Mouse (Mus musculus) ES-Bruce4 (cell line): ENCODE measurements around the gene Gramd4. TPM values are rescaled to one million over a fixed set of nuclear protein-coding genes. Genes with fewer than 3 reads are reported as not detected.

Source experiments
- H3K27ac ChIP-seq: 2 replicates; pipeline ENCODE4 v1.5.1; 2012; ENCODE audit warnings: low read length, inconsistent platforms; ENCODE audit not compliant: insufficient read depth
- H3K27me3 ChIP-seq: 2 replicates; pipeline ENCODE4 v1.6.1; 2012; ENCODE audit warnings: mild to moderate bottlenecking, low read length, inconsistent platforms; ENCODE audit not compliant: control insufficient read depth, poor library complexity, insufficient read depth, severe bottlenecking
- H3K36me3 ChIP-seq: 2 replicates; pipeline ENCODE4 v1.6.1; 2012; ENCODE audit warnings: inconsistent platforms, mild to moderate bottlenecking, low read length, moderate library complexity; ENCODE audit not compliant: control insufficient read depth, poor library complexity, insufficient read depth, severe bottlenecking
- H3K4me1 ChIP-seq: one replicate; pipeline ENCODE4 v1.8.1; 2011; ENCODE audit warnings: low read length; ENCODE audit not compliant: control insufficient read depth, insufficient read depth
- H3K4me3 ChIP-seq: 2 replicates; pipeline ENCODE4 v1.5.1; 2011; ENCODE audit warnings: low read depth, mild to moderate bottlenecking, low read length
- H3K9ac ChIP-seq: 2 replicates; pipeline ENCODE4 v1.6.1; 2012; ENCODE audit warnings: low read depth, mild to moderate bottlenecking, inconsistent platforms; ENCODE audit not compliant: poor library complexity, severe bottlenecking
- H3K9me3 ChIP-seq: replicated peaks from 2 replicates; pipeline ENCODE4 v1.6.1; 2012; ENCODE audit warnings: mild to moderate bottlenecking, low read length, inconsistent platforms; ENCODE audit not compliant: control insufficient read depth, poor library complexity, insufficient read depth, severe bottlenecking
- CTCF ChIP-seq: IDR thresholded peaks from one replicate; pipeline ENCODE4 v1.8.1; 2011; ENCODE audit warnings: low read depth, low read length
- EP300 ChIP-seq: IDR thresholded peaks from 2 replicates; pipeline ENCODE4 v1.6.1; 2011; ENCODE audit warnings: low read depth, low read length; ENCODE audit not compliant: insufficient read depth
- POLR2A ChIP-seq: IDR thresholded peaks from one replicate; pipeline ENCODE4 v1.8.1; 2011; ENCODE audit warnings: low read length; ENCODE audit not compliant: insufficient read depth
- polyA plus RNA-seq: library from polyadenylated mRNA; stranded (reverse); fragments of >200 nt; gene quantifications from 2 replicates; pipeline ENCODE4 v1.2.4, GENCODE M21; 2011; ENCODE audit warnings: low read depth; ENCODE audit not compliant: missing spikeins, insufficient read depth, insufficient read length

The Gramd4 gene
- 22.6 TPM in 2 replicates for polyA plus RNA-seq

DNA sequence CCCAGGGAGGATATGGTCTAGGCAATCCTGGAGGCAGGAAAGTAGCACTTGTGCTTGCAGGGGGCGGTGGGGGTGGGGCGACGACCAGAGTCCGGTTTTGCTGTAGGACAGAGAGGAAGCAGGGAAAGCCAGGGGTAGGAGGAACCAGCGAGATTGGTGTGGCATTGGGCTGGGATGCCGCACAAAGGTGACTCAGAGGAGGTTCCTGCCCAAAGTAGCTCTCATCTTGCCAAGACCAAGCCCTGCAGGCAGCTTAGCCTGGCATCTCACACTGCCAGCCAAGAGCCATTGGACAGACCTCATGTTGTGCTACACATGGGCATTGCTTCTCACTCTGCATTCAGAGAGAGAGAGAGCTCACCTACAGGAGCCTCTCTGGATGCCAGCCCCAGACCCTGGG, at the start of gene Gramd4:
TSS of gene Gramd4 (plus strand) at position 283 of the 400 bp plus-strand sequence.
- Histone ChIP-seq H3K4me3 (peak within 1 kb of the TSS; percentile 84), H3K36me3 (no peaks in the 10 kb centered on the region), H3K9me3 (no peaks in the 10 kb centered on the region), H3K4me1 (peaks cover 3% of the 10 kb centered on the region), H3K27me3 (no peaks in the 10 kb centered on the region), H3K9ac (peak within 1 kb of the TSS; percentile 92), H3K27ac (no peak within 1 kb of the TSS)
- TF ChIP-seq POLR2A (no peak), EP300 (no peak), CTCF (no peak)

DNA sequence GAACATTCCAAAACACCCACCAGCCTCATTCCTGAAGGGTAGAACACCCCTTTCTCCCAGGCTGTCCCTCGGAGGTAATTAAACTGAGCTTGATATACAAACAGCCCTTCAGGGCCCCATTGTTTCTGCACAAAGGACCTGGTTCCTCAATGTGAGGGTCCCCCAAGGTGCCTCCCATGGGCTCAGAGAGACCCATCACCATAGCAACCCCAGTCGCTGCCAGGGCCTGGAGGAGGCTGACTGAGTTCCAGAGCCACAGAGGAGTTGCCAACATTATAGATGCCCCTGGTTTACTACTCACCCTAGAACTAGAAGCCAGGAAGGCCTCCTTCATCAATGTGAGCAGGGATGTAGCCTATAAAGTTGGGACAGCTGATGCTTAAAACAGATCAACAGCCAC, 44.4 kb upstream of the Gramd4 start:
- Histone ChIP-seq H3K27ac (no peak overlapping the region), H3K4me1 (peaks cover 7% of the 10 kb centered on the region), H3K4me3 (no peak overlapping the region), H3K36me3 (no peaks in the 10 kb centered on the region), H3K27me3 (no peaks in the 10 kb centered on the region), H3K9me3 (no peaks in the 10 kb centered on the region), H3K9ac (no peak overlapping the region)
- TF ChIP-seq EP300 (no peak), POLR2A (no peak), CTCF (no peak)

DNA sequence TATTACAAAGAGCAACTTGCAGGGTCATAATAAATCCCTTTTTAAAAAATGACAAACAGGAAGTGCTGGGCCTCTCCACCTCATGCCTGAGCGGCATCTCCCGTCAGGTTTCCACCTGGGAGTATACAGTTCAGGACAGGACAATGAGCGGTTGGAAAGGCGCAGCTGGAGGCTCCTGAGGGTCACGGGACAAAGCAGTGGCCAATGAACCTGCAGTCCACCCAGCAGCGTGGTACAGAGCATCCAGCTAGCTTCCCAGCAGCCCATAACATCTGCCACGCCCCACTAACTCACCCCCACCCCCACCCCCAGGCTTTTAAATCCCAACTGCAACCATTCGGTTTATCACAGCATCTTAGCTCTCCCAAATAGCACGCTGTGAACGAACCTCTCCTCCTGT, 43.8 kb upstream of the Gramd4 start:
- TF ChIP-seq CTCF (no peak), POLR2A (no peak), EP300 (0 out of 2 replicates have a peak, but pooled peaks have one; percentile 41)
- Histone ChIP-seq H3K27ac (no peak overlapping the region), H3K4me1 (peaks cover 7% of the 10 kb centered on the region), H3K27me3 (no peaks in the 10 kb centered on the region), H3K9me3 (no peaks in the 10 kb centered on the region), H3K4me3 (no peak overlapping the region), H3K36me3 (no peaks in the 10 kb centered on the region), H3K9ac (no peak overlapping the region)

DNA sequence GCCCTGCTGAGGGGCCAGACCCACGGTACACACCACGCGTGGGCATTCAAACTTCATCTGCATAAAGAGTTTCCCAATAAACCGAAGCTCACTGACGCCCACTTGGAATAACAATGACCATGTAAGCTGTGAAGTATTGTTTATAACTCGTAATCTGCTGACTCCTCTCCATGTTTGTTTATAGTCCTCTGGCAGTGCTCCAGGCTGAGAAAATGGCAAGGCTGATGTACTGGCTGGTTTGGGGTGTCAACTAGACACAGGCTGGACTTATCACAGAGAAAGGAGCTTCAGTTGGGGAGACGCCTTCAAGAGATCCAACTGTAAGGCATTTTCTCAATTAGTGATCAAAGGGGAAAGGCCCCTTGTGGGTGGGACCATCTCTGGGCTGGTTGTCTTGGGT, 42.5 kb upstream of the Gramd4 start:
- H3K4me3 ChIP-seq = no peak overlapping the region
- H3K9ac ChIP-seq = no peak overlapping the region
- H3K27me3 ChIP-seq = no peaks in the 10 kb centered on the region
- H3K9me3 ChIP-seq = no peaks in the 10 kb centered on the region
- TF ChIP-seq POLR2A = no peak
- no peak for TF ChIP-seq EP300
- no peak for TF ChIP-seq CTCF
- no peaks in the 10 kb centered on the region for H3K36me3 ChIP-seq
- H3K27ac ChIP-seq = no peak overlapping the region
- H3K4me1 ChIP-seq = peaks cover 7% of the 10 kb centered on the region

DNA sequence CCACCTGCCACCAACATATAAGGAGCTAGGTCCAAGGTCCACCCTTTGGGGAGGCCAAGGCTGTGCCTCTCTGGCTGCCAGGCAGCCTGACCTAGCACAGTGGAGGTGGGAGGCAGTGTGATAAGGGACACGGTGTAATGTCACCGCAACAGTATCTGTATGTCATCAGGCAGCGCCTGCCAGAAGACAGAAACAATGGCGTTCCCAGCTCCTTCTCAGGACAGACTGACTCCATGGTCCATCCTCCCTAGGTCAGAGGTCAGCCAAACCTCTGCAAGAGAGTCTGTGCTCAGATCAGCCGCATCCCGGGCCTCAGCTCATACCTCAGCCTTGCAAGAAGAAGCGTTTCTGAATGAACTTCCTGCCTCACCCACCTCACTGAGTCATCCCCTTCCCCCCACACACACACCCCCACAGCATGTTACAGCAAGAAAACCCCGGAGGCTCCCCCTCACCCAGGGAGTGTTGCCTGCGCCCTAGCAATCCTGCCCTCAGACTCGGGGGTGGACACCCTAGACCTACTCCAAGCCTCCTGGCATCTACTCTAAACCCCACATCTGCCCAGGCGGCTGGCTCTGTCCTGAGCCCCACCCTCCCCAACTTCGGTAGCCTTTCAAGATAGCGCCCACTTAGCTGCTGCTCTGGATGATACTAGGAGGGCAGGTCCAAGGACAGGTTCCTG, 41.5 kb upstream of the Gramd4 start:
- H3K9ac ChIP-seq = no peak overlapping the region
- peaks cover 7% of the 10 kb centered on the region for H3K4me1 ChIP-seq

DNA sequence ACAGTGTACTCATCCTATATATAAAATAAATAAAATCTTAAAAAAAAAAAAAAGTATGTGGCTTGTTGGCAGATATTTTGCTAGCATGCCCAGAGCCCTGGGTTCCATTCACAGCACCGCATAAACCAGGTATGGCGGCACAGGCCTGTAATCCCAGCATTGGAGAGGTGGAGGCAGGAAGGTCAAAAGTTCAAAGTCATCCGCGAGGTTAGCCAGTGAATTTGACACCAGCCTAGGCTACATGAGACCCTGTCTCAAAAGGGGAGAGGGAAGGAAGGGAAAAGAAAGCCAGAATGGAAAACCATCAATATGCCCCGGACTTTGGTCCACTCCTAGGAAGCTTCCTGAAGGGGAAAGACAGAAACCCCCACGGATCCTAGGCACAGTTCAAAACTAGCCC, 40.2 kb upstream of the Gramd4 start:
- H3K36me3 ChIP-seq = no peaks in the 10 kb centered on the region
- H3K4me1 ChIP-seq = peaks cover 7% of the 10 kb centered on the region
- H3K27ac ChIP-seq = peak overlapping the region; percentile 5; the same call in 1 of the 2 replicates
- H3K27me3 ChIP-seq = no peaks in the 10 kb centered on the region
- no peak for TF ChIP-seq CTCF
- H3K4me3 ChIP-seq = no peak overlapping the region
- H3K9me3 ChIP-seq = no peaks in the 10 kb centered on the region
- no peak overlapping the region for H3K9ac ChIP-seq

More for the DNA sequence above, 41.5 kb upstream of the Gramd4 start:
- H3K27me3 ChIP-seq = no peaks in the 10 kb centered on the region
- no peaks in the 10 kb centered on the region for H3K36me3 ChIP-seq
- no peak overlapping the region for H3K4me3 ChIP-seq
- TF ChIP-seq POLR2A = no peak
- TF ChIP-seq CTCF = no peak
- TF ChIP-seq EP300 = no peak
- no peaks in the 10 kb centered on the region for H3K9me3 ChIP-seq
- H3K27ac ChIP-seq = peak overlapping the region; percentile 18; the same call in 1 of the 2 replicates
